Mouse (Mus musculus): ENCODE results near the gene Klf3. TPM values are rescaled to one million over a fixed set of nuclear protein-coding genes. Genes with fewer than 3 reads are reported as not detected.

Gene Klf3
- 23.7 TPM for polyA plus RNA-seq (2014; fragmentation: Illumina TruSeq; extraction: RNeasy Lipid Tissue Mini Kit (QIAGEN cat#74804); ENCODE audit: low read depth, low replicate concordance)

GRCm38 (mm10) chr5:64802795-64803719, at the start of gene Klf3:
Klf3 (plus strand) TSS chr5:64803388.

Other genes starting within 250 kb of the Klf3 start
- gene Tlr1, start 130.2 kb downstream of the Klf3 start, polyA plus RNA-seq (2014; fragmentation: Illumina TruSeq; extraction: RNeasy Lipid Tissue Mini Kit (QIAGEN cat#74804); ENCODE audit: low read depth, low replicate concordance), result 0.39 TPM
- gene Tlr6, start 156.7 kb downstream of the Klf3 start, polyA plus RNA-seq (2014; fragmentation: Illumina TruSeq; extraction: RNeasy Lipid Tissue Mini Kit (QIAGEN cat#74804); ENCODE audit: low read depth, low replicate concordance), result 0.37 TPM
- gene Fam114a1, start 166.7 kb downstream of the Klf3 start, polyA plus RNA-seq (2014; fragmentation: Illumina TruSeq; extraction: RNeasy Lipid Tissue Mini Kit (QIAGEN cat#74804); ENCODE audit: low read depth, low replicate concordance), result 14.7 TPM

Data from heart, adult 10 weeks (tissue).